Comparison of ENCODE assay signal across 34 mouse cellular contexts in the genomic region with DNA sequence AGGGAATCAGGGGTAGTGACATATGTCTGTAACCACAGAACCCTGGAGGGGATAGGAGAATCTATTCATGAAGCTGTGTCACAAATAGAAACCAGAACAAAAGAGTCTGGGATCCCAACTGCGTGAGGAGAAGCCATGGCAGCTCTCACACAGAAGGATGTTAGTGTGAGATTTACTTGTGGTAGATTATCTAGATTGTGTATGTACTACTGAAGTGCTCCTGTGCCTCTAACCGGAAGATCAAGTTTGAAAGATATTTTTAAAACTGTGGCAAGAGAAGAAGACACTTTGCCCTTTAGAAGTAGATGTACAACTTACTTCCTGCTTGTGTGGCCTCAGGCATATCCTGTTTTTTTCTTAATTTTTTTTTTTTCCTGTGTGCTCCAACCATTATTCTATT. TPM values are rescaled to one million over a fixed set of nuclear protein-coding genes. Genes with fewer than 3 reads are reported as not detected.
DNase-seq lines count a peak whose midpoint lies in the region; ATAC-seq and TF ChIP-seq lines count a peak whose summit lies in the region.
"Had no signal": no experiment of that assay in that cellular context is flagged by ENCODE, and none has a peak within 500 bp of the region (broad histone marks: within the 10 kb centered on the region; RNA-seq: fewer than 3 reads in every experiment).

No protein-coding gene starts in this region.

- WGBS in thymus, adult 2 months, result 5% methylated on average over 2 of the region's 2 CpGs
- WGBS in kidney, embryonic 14.5 days, result 82% methylated on average over 2 of the region's 2 CpGs

- no peak for TF ChIP-seq POLR2A in thymus, adult 2 months (IDR thresholded peaks at IDR 0.05; ENCODE audit: control insufficient read depth, extremely low read depth, insufficient read depth, low read length, poor library complexity)

- H3K27ac ChIP-seq in thymus, adult 2 months (ENCODE audit: control insufficient read depth, insufficient read depth, low read length), result peak overlapping the region; percentile 91
- no peak overlapping the region for H3K27ac ChIP-seq in kidney, embryonic 14.5 days (ENCODE audit: low read depth, low read length)
- H3K27ac ChIP-seq: embryonic facial prominence, embryonic 12.5 days; forebrain, embryonic 12.5 days; gastrocnemius, adult 2 months; heart, embryonic 10.5 days; hindbrain, postnatal 0 days; kidney, postnatal 0 days; limb, embryonic 15.5 days; liver, embryonic 14.5 days; lung, embryonic 15.5 days; stomach, embryonic 15.5 days had no signal

- peak; percentile 91 for ATAC-seq in CD4-positive, CD25-positive, alpha-beta regulatory T cell, adult 4 months
- no peak for ATAC-seq in granulocyte monocyte progenitor cell, adult 5-6 weeks (replicated peaks; ENCODE audit: poor library complexity, severe bottlenecking)
- no peak for ATAC-seq in kidney, embryonic 14.5 days (ENCODE audit: low FRiP score, low TSS enrichment)
- ATAC-seq: hindbrain, postnatal 0 days; Patski had no signal

- H3K9me3 ChIP-seq in kidney, embryonic 14.5 days (ENCODE audit: control insufficient read depth, low read length), result no peaks in the 10 kb centered on the region
- H3K9me3 ChIP-seq: embryonic facial prominence, embryonic 12.5 days; forebrain, embryonic 12.5 days; heart, embryonic 10.5 days; limb, embryonic 15.5 days; lung, embryonic 15.5 days; stomach, embryonic 15.5 days had no signal

- no peak overlapping the region for H3K4me2 ChIP-seq in kidney, embryonic 14.5 days (replicated peaks; ENCODE audit: low read depth, low read length)
- H3K4me2 ChIP-seq: embryonic facial prominence, embryonic 12.5 days; forebrain, embryonic 12.5 days; limb, embryonic 15.5 days; lung, embryonic 15.5 days; stomach, embryonic 15.5 days had no signal

- no peaks in the 10 kb centered on the region for H3K36me3 ChIP-seq in thymus, adult 2 months (ENCODE audit: control insufficient read depth, insufficient read depth, low read length)
- no peaks in the 10 kb centered on the region for H3K36me3 ChIP-seq in kidney, embryonic 14.5 days (ENCODE audit: control insufficient read depth, insufficient read depth, low read length)
- H3K36me3 ChIP-seq: embryonic facial prominence, embryonic 12.5 days; forebrain, embryonic 12.5 days; heart, embryonic 10.5 days; limb, embryonic 15.5 days; lung, embryonic 15.5 days; stomach, embryonic 15.5 days had no signal

- peaks cover 5% of the 10 kb centered on the region for H3K4me1 ChIP-seq in thymus, adult 2 months (replicated peaks; ENCODE audit: control insufficient read depth, insufficient read depth, low read length)
- no peaks in the 10 kb centered on the region for H3K4me1 ChIP-seq in kidney, embryonic 14.5 days (ENCODE audit: control insufficient read depth, insufficient read depth, low read length)
- H3K4me1 ChIP-seq: embryonic facial prominence, embryonic 12.5 days; forebrain, embryonic 12.5 days; limb, embryonic 15.5 days; stomach, embryonic 15.5 days had no signal

- H3K9ac ChIP-seq in kidney, embryonic 14.5 days (ENCODE audit: low read depth, low read length), result no peak overlapping the region
- H3K9ac ChIP-seq: embryonic facial prominence, embryonic 12.5 days; forebrain, embryonic 12.5 days; limb, embryonic 15.5 days; liver, embryonic 14.5 days; lung, embryonic 15.5 days; stomach, embryonic 15.5 days had no signal

- DNase-seq in thymus, adult 2 months, result peak; percentile 26
- no peak for DNase-seq in thymus, postnatal 36 days
- peak; percentile 59 for DNase-seq in induced T-regulatory cell, adult 2 months (ENCODE audit: low read depth)
- peak; percentile 33 for DNase-seq in thymus, postnatal 25 days
- DNase-seq: adrenal gland, adult 8-10 months; cerebellum, adult 2 months; cerebellum, postnatal 25 days; gastrocnemius, adult 2 months; kidney, adult 11 months; left cerebral cortex, postnatal 4 days; lung, postnatal 36 days; right cerebral cortex, postnatal 14 days had no signal

- H3K27me3 ChIP-seq in thymus, adult 2 months (ENCODE audit: control insufficient read depth, insufficient read depth, low read length), result no peaks in the 10 kb centered on the region
- no peaks in the 10 kb centered on the region for H3K27me3 ChIP-seq in kidney, embryonic 14.5 days (ENCODE audit: control insufficient read depth, insufficient read depth, low read length)
- H3K27me3 ChIP-seq: embryonic facial prominence, embryonic 12.5 days; forebrain, embryonic 12.5 days; limb, embryonic 15.5 days; lung, embryonic 15.5 days; stomach, embryonic 15.5 days had no signal

- TF ChIP-seq CTCF in thymus, adult 2 months (IDR thresholded peaks at IDR 0.05; ENCODE audit: borderline replicate concordance, control insufficient read depth, extremely low read depth, insufficient read depth, low read length, poor library complexity), result no peak

- no peak overlapping the region for H3K4me3 ChIP-seq in thymus, adult 2 months (ENCODE audit: control insufficient read depth, insufficient read depth, low read length)
- H3K4me3 ChIP-seq in kidney, embryonic 14.5 days (ENCODE audit: low read length), result no peak overlapping the region
- H3K4me3 ChIP-seq: embryonic facial prominence, embryonic 12.5 days; forebrain, embryonic 12.5 days; gastrocnemius, adult 2 months; heart, embryonic 10.5 days; limb, embryonic 15.5 days; lung, embryonic 15.5 days; stomach, embryonic 15.5 days had no signal

RNA-seq across cellular contexts. Expression of gene Msgn1, which starts 21.5 kb away (rescaled TPM):
- 0.27 and 0.34 TPM in 2 replicates for polyA plus RNA-seq in thymus, adult 2 months (2012; rRNA removed)
- polyA plus RNA-seq in CD4-positive, CD25-positive, alpha-beta regulatory T cell, adult 4 months (2017; shearing (Covaris generic)), result under 1 TPM in 1 of 2 experiments, not detected in 1; 0.73 TPM
- total RNA-seq in granulocyte monocyte progenitor cell, adult 5-6 weeks (2014; fragmentation: Nextera tagmentation), result not detected in 2 replicates
- not detected in 2 replicates for total RNA-seq in granulocyte monocyte progenitor cell, adult 5-6 weeks (2017)
- polyA plus RNA-seq in kidney, embryonic 14.5 days (2014; fragmentation: Nextera tagmentation; extraction: Ambion mirVana), result not detected in 2 replicates
- total RNA-seq: adrenal gland, adult 8-10 months; ES-E14; gastrocnemius, adult 2 months; gastrocnemius, postnatal 4 days; hindbrain, postnatal 0 days; layer of hippocampus, postnatal 14 days; left cerebral cortex, adult 8-10 months; left cerebral cortex, postnatal 4 days; midbrain, postnatal 0 days; neutrophil, adult 5-6 weeks had no signal
- polyA plus RNA-seq: cerebellum, adult 2 months; embryonic facial prominence, embryonic 12.5 days; forebrain, embryonic 12.5 days; heart, embryonic 10.5 days; heart, postnatal 0 days; hindbrain, embryonic 11.5 days; hindbrain, postnatal 0 days; kidney, postnatal 0 days; large intestine, adult 2 months; limb, embryonic 15.5 days; liver, embryonic 14.5 days; lung, embryonic 15.5 days; midbrain, postnatal 0 days; Patski; stomach, embryonic 15.5 days had no signal

RNA-seq across cellular contexts. Expression of gene Gen1, which starts 35.3 kb away (rescaled TPM):
- polyA plus RNA-seq in thymus, adult 2 months (2012; rRNA removed), result 2.0 and 3.9 TPM in 2 replicates
- 1 to 10 TPM; 1.2 to 1.5 TPM for polyA plus RNA-seq in CD4-positive, CD25-positive, alpha-beta regulatory T cell, adult 4 months (2017; shearing (Covaris generic))
- 10.7 and 13.0 TPM in 2 replicates for total RNA-seq in granulocyte monocyte progenitor cell, adult 5-6 weeks (2014; fragmentation: Nextera tagmentation)
- total RNA-seq in granulocyte monocyte progenitor cell, adult 5-6 weeks (2017), result 20.8 and 20.9 TPM in 2 replicates
- polyA plus RNA-seq in kidney, embryonic 14.5 days (2014; fragmentation: Nextera tagmentation; extraction: Ambion mirVana), result 12.7 and 18.2 TPM in 2 replicates

RNA-seq across cellular contexts. Expression of gene Smc6, which starts 35.4 kb away (rescaled TPM):
- polyA plus RNA-seq in thymus, adult 2 months (2012; rRNA removed), result 11.3 and 14.3 TPM in 2 replicates
- polyA plus RNA-seq in CD4-positive, CD25-positive, alpha-beta regulatory T cell, adult 4 months (2017; shearing (Covaris generic)), result 100 to 1,000 TPM; 119 to 222 TPM
- 72.0 and 77.1 TPM in 2 replicates for total RNA-seq in granulocyte monocyte progenitor cell, adult 5-6 weeks (2014; fragmentation: Nextera tagmentation)
- 91.5 and 124 TPM in 2 replicates for total RNA-seq in granulocyte monocyte progenitor cell, adult 5-6 weeks (2017)
- 127 and 141 TPM in 2 replicates for polyA plus RNA-seq in kidney, embryonic 14.5 days (2014; fragmentation: Nextera tagmentation; extraction: Ambion mirVana)

Comparison
In these comparisons a context has a peak if more than half of its experiments do, and no peak if none do; other contexts are left out.
1. DNase-seq: peak in thymus, adult 2 months (single experiment), induced T-regulatory cell, adult 2 months (single experiment) and thymus, postnatal 25 days (single experiment); none in thymus, postnatal 36 days (0 of 2).